25 mouse cellular contexts compared by ENCODE assay signal in genomic region chr14:28230563-28230962, GRCm38 (mm10).
DNase-seq lines count a peak whose midpoint lies in the region; ATAC-seq and TF ChIP-seq lines count a peak whose summit lies in the region.
"Had no signal": no experiment of that assay in that cellular context is flagged by ENCODE, and none has a peak within 500 bp of the region (broad histone marks: within the 10 kb centered on the region; RNA-seq: fewer than 3 reads in every experiment).

No protein-coding gene starts in this region.

- WGBS in cerebellum, adult 2 months: 43% methylated on average over 6 of the region's 6 CpGs
- 64% methylated on average over 6 of the region's 6 CpGs for WGBS in heart, embryonic 16.5 days
- 84% methylated on average over 6 of the region's 6 CpGs for WGBS in intestine, embryonic 14.5 days
- WGBS in intestine, postnatal 0 days: 69% methylated on average over 6 of the region's 6 CpGs

- peak; percentile 77 for ATAC-seq in heart, embryonic 16.5 days (replicated peaks; ENCODE audit: extremely low read depth, insufficient read depth, low FRiP score)
- no peak for ATAC-seq in intestine, embryonic 14.5 days (replicated peaks; ENCODE audit: low FRiP score, low TSS enrichment, low read depth)
- no peak for ATAC-seq in intestine, postnatal 0 days
- ATAC-seq: CD4-positive, CD25-positive, alpha-beta regulatory T cell, adult 4 months; forebrain, embryonic 15.5 days; intestine, embryonic 16.5 days had no signal

- H3K9me3 ChIP-seq in heart, embryonic 16.5 days (replicated peaks; ENCODE audit: control insufficient read depth, low read length): no peaks in the 10 kb centered on the region
- no peaks in the 10 kb centered on the region for H3K9me3 ChIP-seq in intestine, embryonic 14.5 days (ENCODE audit: control insufficient read depth, low read length)
- no peaks in the 10 kb centered on the region for H3K9me3 ChIP-seq in intestine, postnatal 0 days (ENCODE audit: control insufficient read depth)
- H3K9me3 ChIP-seq: embryonic facial prominence, embryonic 15.5 days; forebrain, embryonic 15.5 days; hindbrain, embryonic 10.5 days had no signal

- H3K36me3 ChIP-seq in heart, embryonic 16.5 days (ENCODE audit: control insufficient read depth, insufficient read depth): no peaks in the 10 kb centered on the region
- no peaks in the 10 kb centered on the region for H3K36me3 ChIP-seq in intestine, embryonic 14.5 days (ENCODE audit: control insufficient read depth, insufficient read depth, low read length)
- H3K36me3 ChIP-seq in intestine, postnatal 0 days (ENCODE audit: control insufficient read depth, insufficient read depth): no peaks in the 10 kb centered on the region
- H3K36me3 ChIP-seq: embryonic facial prominence, embryonic 15.5 days; forebrain, embryonic 15.5 days; G1E; hindbrain, embryonic 10.5 days had no signal

- DNase-seq in cerebellum, postnatal 10 days: peak; percentile 23 to 30
- no peak for DNase-seq in cerebellum, adult 2 months
- DNase-seq in heart, adult 18-20 months: peak; percentile 3 to 13
- no peak for DNase-seq in heart, postnatal 14 days
- DNase-seq in heart, postnatal 25 days (ENCODE audit: low spot score): no peak
- DNase-seq in intestine, embryonic 14.5 days (ENCODE audit: low spot score): peak; percentile 6
- DNase-seq: adrenal gland, adult 8-10 months; adrenal gland, postnatal 36 days; B cell, adult 2 months; cerebellum, adult 11 months; cerebellum, adult 9-10 months; embryo, embryonic 11 days; gastrocnemius, adult 2 months; gastrocnemius, postnatal 25 days; kidney, adult 8-10 months had no signal

- no peaks in the 10 kb centered on the region for H3K27me3 ChIP-seq in cerebellum, adult 2 months (ENCODE audit: control insufficient read depth, insufficient read depth, low read length)
- H3K27me3 ChIP-seq in heart, embryonic 16.5 days (ENCODE audit: control insufficient read depth, insufficient read depth, low read length): no peaks in the 10 kb centered on the region
- H3K27me3 ChIP-seq in intestine, embryonic 14.5 days (replicated peaks; ENCODE audit: control insufficient read depth, insufficient read depth, low read length): no peaks in the 10 kb centered on the region
- H3K27me3 ChIP-seq in intestine, postnatal 0 days (replicated peaks; ENCODE audit: control insufficient read depth, insufficient read depth, low read length): no peaks in the 10 kb centered on the region
- H3K27me3 ChIP-seq: embryonic facial prominence, embryonic 15.5 days; forebrain, embryonic 15.5 days had no signal

- no peak for TF ChIP-seq CTCF in cerebellum, adult 2 months (IDR thresholded peaks at IDR 0.05; ENCODE audit: borderline replicate concordance, insufficient read depth, low read depth, low read length)
- TF ChIP-seq CTCF in intestine, postnatal 0 days (IDR thresholded peaks at IDR 0.05; ENCODE audit: low read depth): no peak

- no peaks in the 10 kb centered on the region for H3K4me1 ChIP-seq in cerebellum, adult 2 months (ENCODE audit: control insufficient read depth, insufficient read depth, low read length)
- peaks cover 5% of the 10 kb centered on the region; the same call in 1 of the 2 replicates for H3K4me1 ChIP-seq in heart, embryonic 16.5 days (ENCODE audit: control insufficient read depth, insufficient read depth, low read length)
- no peaks in the 10 kb centered on the region for H3K4me1 ChIP-seq in intestine, embryonic 14.5 days (replicated peaks; ENCODE audit: control insufficient read depth, insufficient read depth, low read length)
- H3K4me1 ChIP-seq in intestine, postnatal 0 days (replicated peaks; ENCODE audit: control insufficient read depth, insufficient read depth, low read length): no peaks in the 10 kb centered on the region
- H3K4me1 ChIP-seq: embryonic facial prominence, embryonic 15.5 days; forebrain, embryonic 15.5 days; hindbrain, embryonic 10.5 days had no signal

- H3K4me2 ChIP-seq in heart, embryonic 16.5 days (ENCODE audit: low read depth, low read length): no peak overlapping the region
- no peak overlapping the region for H3K4me2 ChIP-seq in intestine, embryonic 14.5 days (ENCODE audit: low read length)
- no peak overlapping the region for H3K4me2 ChIP-seq in intestine, postnatal 0 days (replicated peaks; ENCODE audit: low read depth)
- H3K4me2 ChIP-seq: embryonic facial prominence, embryonic 15.5 days; forebrain, embryonic 15.5 days; hindbrain, embryonic 14.5 days had no signal

- intact Hi-C loops in heart, postnatal 14 days (cut with DNase I): no loop called here
- intact Hi-C loops in heart, postnatal 25 days (cut with DNase I): no loop called here

- H3K27ac ChIP-seq in cerebellum, adult 2 months (ENCODE audit: insufficient read depth, low read length): no peak overlapping the region
- H3K27ac ChIP-seq in heart, embryonic 16.5 days (ENCODE audit: low read length): no peak overlapping the region
- no peak overlapping the region for H3K27ac ChIP-seq in intestine, embryonic 14.5 days (ENCODE audit: low read depth)
- H3K27ac ChIP-seq in intestine, postnatal 0 days (ENCODE audit: low read depth, low read length): no peak overlapping the region
- H3K27ac ChIP-seq: embryonic facial prominence, embryonic 15.5 days; forebrain, embryonic 15.5 days; gastrocnemius, adult 2 months; hindbrain, embryonic 10.5 days; hindbrain, embryonic 14.5 days had no signal

- H3K4me3 ChIP-seq in cerebellum, adult 2 months (replicated peaks; ENCODE audit: insufficient read depth, low read depth, low read length): no peak overlapping the region
- H3K4me3 ChIP-seq in heart, embryonic 16.5 days (ENCODE audit: low read length): no peak overlapping the region
- no peak overlapping the region for H3K4me3 ChIP-seq in intestine, embryonic 14.5 days (ENCODE audit: low read depth, low read length)
- no peak overlapping the region for H3K4me3 ChIP-seq in intestine, postnatal 0 days (ENCODE audit: low read depth, low read length)
- H3K4me3 ChIP-seq: embryonic facial prominence, embryonic 15.5 days; erythroblast, embryonic 14.5 days; forebrain, embryonic 15.5 days; gastrocnemius, adult 2 months; hindbrain, embryonic 10.5 days had no signal

- TF ChIP-seq POLR2A in cerebellum, adult 2 months (IDR thresholded peaks at IDR 0.05; ENCODE audit: borderline replicate concordance, insufficient read depth, low read length): no peak

- H3K9ac ChIP-seq in heart, embryonic 16.5 days (ENCODE audit: low read length): no peak overlapping the region
- no peak overlapping the region for H3K9ac ChIP-seq in intestine, embryonic 14.5 days (ENCODE audit: low read length)
- no peak overlapping the region for H3K9ac ChIP-seq in intestine, postnatal 0 days (ENCODE audit: low read depth, low read length)
- H3K9ac ChIP-seq: embryonic facial prominence, embryonic 15.5 days; forebrain, embryonic 15.5 days; hindbrain, embryonic 14.5 days had no signal

Comparison
In these comparisons a context has a peak if more than half of its experiments do, and no peak if none do; other contexts are left out.
1. DNase-seq: peak in cerebellum, postnatal 10 days (2 of 2), heart, adult 18-20 months (2 of 2) and intestine, embryonic 14.5 days (single experiment); none in cerebellum, adult 2 months (0 of 2), heart, postnatal 14 days (0 of 2) and heart, postnatal 25 days (single experiment).